Mouse (Mus musculus) stomach, embryonic 14.5 days (tissue): ENCODE data around the gene Usp28. TPM values are rescaled to one million over a fixed set of nuclear protein-coding genes. Genes with fewer than 3 reads are reported as not detected.

Source experiments
- ATAC-seq: fragments of 200-750 bp; cut with Nextera tagmentation; 2 replicates; pipeline ENCODE4 v1.8.0; 2017; ENCODE audit warnings: low read depth, moderate TSS enrichment; ENCODE audit not compliant: insufficient number of reproducible peaks, insufficient read depth, low FRiP score
- H3K27ac ChIP-seq: fragments of 300-500 bp; sonication (generic); 2 replicates; pipeline ENCODE4 v1.5.1; 2014; ENCODE audit warnings: mild to moderate bottlenecking, low read length, moderate library complexity, mixed read lengths
- H3K27me3 ChIP-seq: fragments of 300-500 bp; sonication (generic); 2 replicates; pipeline ENCODE4 v1.6.1; 2014; ENCODE audit warnings: low read length, control low read depth, mixed read lengths; ENCODE audit not compliant: control insufficient read depth, insufficient read depth
- H3K36me3 ChIP-seq: fragments of 300-500 bp; sonication (generic); 2 replicates; pipeline ENCODE4 v1.6.1; 2014; ENCODE audit warnings: mild to moderate bottlenecking, control low read depth, low read length, moderate library complexity, mixed read lengths; ENCODE audit not compliant: control insufficient read depth, insufficient read depth
- H3K4me1 ChIP-seq: fragments of 300-500 bp; sonication (generic); 2 replicates; pipeline ENCODE4 v1.6.1; 2014; ENCODE audit warnings: low read length, control low read depth, mixed read lengths; ENCODE audit not compliant: control insufficient read depth, insufficient read depth
- H3K4me2 ChIP-seq: fragments of 300-500 bp; sonication (generic); replicated peaks from 2 replicates; pipeline ENCODE4 v1.6.1; 2014; ENCODE audit warnings: low read depth, low read length, control low read depth
- H3K4me3 ChIP-seq: fragments of 300-500 bp; sonication (generic); 2 replicates; pipeline ENCODE4 v1.5.1; 2014; ENCODE audit warnings: low read depth, low read length, control low read depth
- H3K9ac ChIP-seq: fragments of 300-500 bp; sonication (generic); replicated peaks from 2 replicates; pipeline ENCODE4 v1.6.1; 2014; ENCODE audit warnings: low read depth, mild to moderate bottlenecking, control low read depth, low read length, moderate library complexity, mixed read lengths
- H3K9me3 ChIP-seq: fragments of 300-500 bp; sonication (generic); 2 replicates; pipeline ENCODE4 v1.6.1; 2016; ENCODE audit warnings: low read depth, low read length, control low read depth; ENCODE audit not compliant: control insufficient read depth
- WGBS: fragments of 180-500 bp; shearing (Covaris S2); extraction: QIAGEN DNeasy Blood & Tissue Kit; methylation state at CpG from one replicate; pipeline ENCODE4 v1.1.7; 2014; 5-methylcytosine and 5-hydroxymethylcytosine counted together
- polyA plus RNA-seq: library from polyadenylated mRNA; unstranded; fragments of >200 nt; fragmentation: Nextera tagmentation; extraction: Ambion mirVana; gene quantifications from 2 replicates; pipeline ENCODE4 v1.2.1, GENCODE M21; 2014

Gene Usp28
- polyA plus RNA-seq, 1 experiment from 2014 or later, result 37.3 TPM

- no peak for ATAC-seq
- H3K4me2 ChIP-seq, result no peak overlapping the region
- H3K9me3 ChIP-seq, result no peaks in the 10 kb centered on the region
- no peak overlapping the region for H3K9ac ChIP-seq
- H3K4me3 ChIP-seq, result no peak overlapping the region
- H3K27ac ChIP-seq, result no peak overlapping the region
- H3K36me3 ChIP-seq, result no peaks in the 10 kb centered on the region
- no peaks in the 10 kb centered on the region for H3K27me3 ChIP-seq
- H3K4me1 ChIP-seq, result no peaks in the 10 kb centered on the region
- WGBS, result 70% methylated on average over 5 of the region's 5 CpGs
These were observed 65.7 kb downstream of the Usp28 start for GRCm38 (mm10) chr9:49050901-49051300.

GRCm38 (mm10) chr9:49051349-49051748, 66.2 kb downstream of the Usp28 start:
- peaks cover 3% of the 10 kb centered on the region; the same call in 1 of the 2 replicates for H3K4me1 ChIP-seq
- no peak for ATAC-seq
- H3K9ac ChIP-seq, result no peak overlapping the region
- no peaks in the 10 kb centered on the region for H3K36me3 ChIP-seq
- no peaks in the 10 kb centered on the region for H3K9me3 ChIP-seq
- no peaks in the 10 kb centered on the region for H3K27me3 ChIP-seq
- no peak overlapping the region for H3K4me3 ChIP-seq
- 11% methylated on average over 5 of the region's 5 CpGs for WGBS
- H3K4me2 ChIP-seq, result no peak overlapping the region
- no peak overlapping the region for H3K27ac ChIP-seq

- Histone ChIP-seq H3K36me3 (peaks cover 3% of the 10 kb centered on the region; the same call in 1 of the 2 replicates), H3K4me1 (peaks cover 10% of the 10 kb centered on the region), H3K9ac (no peak overlapping the region), H3K9me3 (no peaks in the 10 kb centered on the region), H3K4me3 (no peak overlapping the region), H3K27ac (no peak overlapping the region), H3K4me2 (no peak overlapping the region), H3K27me3 (no peaks in the 10 kb centered on the region)
- 71% methylated on average over 3 of the region's 3 CpGs for WGBS
- ATAC-seq, result no peak
These were observed 68.9 kb downstream of the Usp28 start for GRCm38 (mm10) chr9:49054028-49054427.

GRCm38 (mm10) chr9:49055333-49056205, 70.4 kb downstream of the Usp28 start, which contains the start of gene Zw10:
Zw10 (plus strand) TSS chr9:49055613.
- Histone ChIP-seq H3K4me1 (peaks cover 10% of the 10 kb centered on the region), H3K27ac (peak within 1 kb of the TSS; percentile 55; the same call in 1 of the 2 replicates), H3K27me3 (no peaks in the 10 kb centered on the region), H3K4me2 (peak within 1 kb of the TSS; percentile 61), H3K4me3 (peak within 1 kb of the TSS; percentile 89), H3K36me3 (peaks cover 4% of the 10 kb centered on the region), H3K9ac (peak within 1 kb of the TSS; percentile 83), H3K9me3 (no peaks in the 10 kb centered on the region)
- under 1% methylated on average over 53 of the region's 53 CpGs for WGBS
- ATAC-seq, result peak; percentile 99

GRCm38 (mm10) chr9:49076847-49077246, 91.7 kb downstream of the Usp28 start:
- Histone ChIP-seq H3K9me3 (no peaks in the 10 kb centered on the region), H3K4me1 (no peaks in the 10 kb centered on the region), H3K9ac (no peak overlapping the region), H3K4me2 (no peak overlapping the region), H3K27me3 (no peaks in the 10 kb centered on the region), H3K27ac (no peak overlapping the region), H3K36me3 (peaks cover 48% of the 10 kb centered on the region), H3K4me3 (no peak overlapping the region)
- 91% methylated on average over 3 of the region's 3 CpGs for WGBS
- ATAC-seq, result no peak

- Histone ChIP-seq H3K27ac (no peak within 1 kb of the TSS), H3K27me3 (no peaks in the 10 kb centered on the region), H3K4me1 (no peaks in the 10 kb centered on the region), H3K9ac (no peak within 1 kb of the TSS), H3K4me3 (no peak within 1 kb of the TSS), H3K9me3 (no peaks in the 10 kb centered on the region), H3K4me2 (no peak within 1 kb of the TSS), H3K36me3 (peaks cover 21% of the 10 kb centered on the region; the same call in 1 of the 2 replicates)
- 65% methylated on average over 5 of the region's 5 CpGs for WGBS
- no peak for ATAC-seq
These were observed 95.9 kb downstream of the Usp28 start, which contains the start of gene Tmprss5 for GRCm38 (mm10) chr9:49081107-49081506. Tmprss5 (plus strand) TSS chr9:49081260.

GRCm38 (mm10) chr9:49081561-49081960, 96.4 kb downstream of the Usp28 start:
- WGBS, result 11% methylated on average over 4 of the region's 4 CpGs
- H3K9ac ChIP-seq, result no peak overlapping the region
- no peak overlapping the region for H3K4me3 ChIP-seq
- peaks cover 21% of the 10 kb centered on the region; the same call in 1 of the 2 replicates for H3K36me3 ChIP-seq
- no peaks in the 10 kb centered on the region for H3K9me3 ChIP-seq
- no peak overlapping the region for H3K4me2 ChIP-seq
- no peaks in the 10 kb centered on the region for H3K27me3 ChIP-seq
- ATAC-seq, result no peak
- no peak overlapping the region for H3K27ac ChIP-seq
- no peaks in the 10 kb centered on the region for H3K4me1 ChIP-seq

GRCm38 (mm10) chr9:49087317-49087716, 102.1 kb downstream of the Usp28 start:
- H3K4me2 ChIP-seq, result no peak overlapping the region
- no peaks in the 10 kb centered on the region for H3K36me3 ChIP-seq
- 68% methylated on average over 11 of the region's 11 CpGs for WGBS
- H3K27ac ChIP-seq, result no peak overlapping the region
- no peak overlapping the region for H3K9ac ChIP-seq
- H3K9me3 ChIP-seq, result no peaks in the 10 kb centered on the region
- H3K4me3 ChIP-seq, result no peak overlapping the region
- no peak for ATAC-seq
- H3K4me1 ChIP-seq, result no peaks in the 10 kb centered on the region
- no peaks in the 10 kb centered on the region for H3K27me3 ChIP-seq
